7 mouse cellular contexts compared by ENCODE assay signal in genomic region chr1:167001174-167001843, GRCm38 (mm10). TPM values are rescaled to one million over a fixed set of nuclear protein-coding genes. Genes with fewer than 3 reads are reported as not detected.
DNase-seq lines count a peak whose midpoint lies in the region; ATAC-seq and TF ChIP-seq lines count a peak whose summit lies in the region.

Gene Fam78b, plus strand, starts transcription at chr1:167001417.

- DNase-seq in embryonic facial prominence, embryonic 10.5 days (ENCODE audit: low spot score): peak; percentile 62
- peak; percentile 15 for DNase-seq in heart, postnatal 25 days (ENCODE audit: low spot score)
- DNase-seq in left cerebral cortex, adult 2 months (ENCODE audit: extremely low spot score in 1 of 2, low spot score in 2 of 2): peak; percentile 59

- ATAC-seq in midbrain, embryonic 12.5 days (ENCODE audit: low FRiP score, low read depth): peak; percentile 73
- ATAC-seq in stomach, embryonic 14.5 days (ENCODE audit: insufficient number of reproducible peaks, insufficient read depth, low FRiP score, low read depth): peak; percentile 57; the same call in 1 of the 2 replicates

- H3K36me3 ChIP-seq in C2C12 (ENCODE audit: control insufficient read depth, insufficient read depth) (no peaks in the 10 kb centered on the region), ES-Bruce4 (ENCODE audit: control insufficient read depth, insufficient read depth, low read length, poor library complexity, severe bottlenecking) (no peaks in the 10 kb centered on the region)
- no peaks in the 10 kb centered on the region for H3K36me3 ChIP-seq in embryonic facial prominence, embryonic 10.5 days (replicated peaks)
- no peaks in the 10 kb centered on the region for H3K36me3 ChIP-seq in midbrain, embryonic 12.5 days
- no peaks in the 10 kb centered on the region for H3K36me3 ChIP-seq in stomach, embryonic 14.5 days (ENCODE audit: control insufficient read depth, insufficient read depth, low read length)

- peak within 1 kb of the TSS; percentile 96 for H3K9ac ChIP-seq in ES-Bruce4 (ENCODE audit: low read depth, poor library complexity, severe bottlenecking)
- H3K9ac ChIP-seq in midbrain, embryonic 12.5 days (replicated peaks): peak within 1 kb of the TSS; percentile 91
- H3K9ac ChIP-seq in stomach, embryonic 14.5 days (replicated peaks; ENCODE audit: low read depth, low read length): peak within 1 kb of the TSS; percentile 60

- intact Hi-C loops in heart, postnatal 25 days (cut with DNase I): loop anchor here (5.0 to 10.0 kb wide), 2 partner anchors 194 to 213 kb away; no protein-coding TSS in a partner anchor
- intact Hi-C loops in left cerebral cortex, adult 2 months (cut with DNase I): loop anchor here (5.0 to 10.0 kb wide), 5 partner anchors 61 to 211 kb away; no protein-coding TSS in a partner anchor

- no peaks in the 10 kb centered on the region for H3K4me1 ChIP-seq in ES-Bruce4 (ENCODE audit: control insufficient read depth, insufficient read depth, low read length)
- H3K4me1 ChIP-seq in embryonic facial prominence, embryonic 10.5 days: peaks cover 27% of the 10 kb centered on the region
- peaks cover 20% of the 10 kb centered on the region for H3K4me1 ChIP-seq in midbrain, embryonic 12.5 days
- H3K4me1 ChIP-seq in stomach, embryonic 14.5 days (ENCODE audit: control insufficient read depth, insufficient read depth, low read length): peaks cover 5% of the 10 kb centered on the region; the same call in 1 of the 2 replicates

- no peak for TF ChIP-seq CTCF in C2C12 (IDR thresholded peaks at IDR 0.05; ENCODE audit: control insufficient read depth, insufficient read depth, insufficient read length)
- no peak for TF ChIP-seq CTCF in ES-Bruce4 (IDR thresholded peaks at IDR 0.05; ENCODE audit: low read depth, low read length)
- no peak for TF ChIP-seq CTCF in left cerebral cortex, adult 2 months (IDR thresholded peaks at IDR 0.05)

- H3K9me3 ChIP-seq in ES-Bruce4 (replicated peaks; ENCODE audit: control insufficient read depth, insufficient read depth, low read length, poor library complexity, severe bottlenecking): no peaks in the 10 kb centered on the region
- H3K9me3 ChIP-seq in embryonic facial prominence, embryonic 10.5 days: no peaks in the 10 kb centered on the region
- no peaks in the 10 kb centered on the region for H3K9me3 ChIP-seq in midbrain, embryonic 12.5 days
- no peaks in the 10 kb centered on the region for H3K9me3 ChIP-seq in stomach, embryonic 14.5 days (ENCODE audit: control insufficient read depth, low read depth, low read length)

- no peak within 1 kb of the TSS for H3K27ac ChIP-seq in ES-Bruce4 (ENCODE audit: insufficient read depth, low read length)
- peak within 1 kb of the TSS; percentile 93 for H3K27ac ChIP-seq in embryonic facial prominence, embryonic 10.5 days (replicated peaks)
- peak within 1 kb of the TSS; percentile 90 for H3K27ac ChIP-seq in left cerebral cortex, adult 2 months
- H3K27ac ChIP-seq in midbrain, embryonic 12.5 days (replicated peaks): peak within 1 kb of the TSS; percentile 95
- peak within 1 kb of the TSS; percentile 58; the same call in 1 of the 2 replicates for H3K27ac ChIP-seq in stomach, embryonic 14.5 days (ENCODE audit: low read length)

- peaks cover 9% of the 10 kb centered on the region for H3K79me3 ChIP-seq in C2C12 (ENCODE audit: low read depth)

- H3ac ChIP-seq in C2C12 (ENCODE audit: control insufficient read depth, insufficient read length, low read depth): peak within 1 kb of the TSS; percentile 89

- peak within 1 kb of the TSS; percentile 52 for H3K4me3 ChIP-seq in C2C12 (ENCODE audit: insufficient read depth, poor library complexity, severe bottlenecking)
- H3K4me3 ChIP-seq in ES-Bruce4 (ENCODE audit: low read depth, low read length): peak within 1 kb of the TSS; percentile 86
- H3K4me3 ChIP-seq in embryonic facial prominence, embryonic 10.5 days: peak within 1 kb of the TSS; percentile 91
- H3K4me3 ChIP-seq in left cerebral cortex, adult 2 months: peak within 1 kb of the TSS; percentile 73
- H3K4me3 ChIP-seq in midbrain, embryonic 12.5 days: peak within 1 kb of the TSS; percentile 86
- H3K4me3 ChIP-seq in stomach, embryonic 14.5 days (ENCODE audit: low read depth, low read length): peak within 1 kb of the TSS; percentile 72

- H3K4me2 ChIP-seq in midbrain, embryonic 12.5 days (replicated peaks): peak within 1 kb of the TSS; percentile 87
- H3K4me2 ChIP-seq in stomach, embryonic 14.5 days (replicated peaks; ENCODE audit: low read depth, low read length): peak within 1 kb of the TSS; percentile 97

- no peak for TF ChIP-seq EP300 in ES-Bruce4 (IDR thresholded peaks at IDR 0.05; ENCODE audit: insufficient read depth, low read depth, low read length)

- TF ChIP-seq POLR2A in ES-Bruce4 (IDR thresholded peaks at IDR 0.05; ENCODE audit: insufficient read depth, low read length): no peak

- H3K27me3 ChIP-seq in C2C12 (ENCODE audit: control insufficient read depth, insufficient read depth, insufficient read length) (no peaks in the 10 kb centered on the region), ES-Bruce4 (ENCODE audit: control insufficient read depth, insufficient read depth, low read length, poor library complexity, severe bottlenecking) (peaks cover 10% of the 10 kb centered on the region)
- H3K27me3 ChIP-seq in embryonic facial prominence, embryonic 10.5 days (replicated peaks; ENCODE audit: low read depth, poor library complexity, severe bottlenecking): peaks cover 35% of the 10 kb centered on the region
- peaks cover 28% of the 10 kb centered on the region for H3K27me3 ChIP-seq in midbrain, embryonic 12.5 days
- H3K27me3 ChIP-seq in stomach, embryonic 14.5 days (ENCODE audit: control insufficient read depth, insufficient read depth, low read length): peaks cover 15% of the 10 kb centered on the region

- peaks cover 29% of the 10 kb centered on the region for H3K79me2 ChIP-seq in C2C12 (ENCODE audit: control insufficient read depth, insufficient read depth)

- WGBS in embryonic facial prominence, embryonic 10.5 days: under 1% methylated on average over 83 of the region's 85 CpGs
- under 1% methylated on average over 56 of the region's 85 CpGs for WGBS in midbrain, embryonic 12.5 days
- under 1% methylated on average over 56 of the region's 85 CpGs for WGBS in stomach, embryonic 14.5 days

TF ChIP-seq in C2C12, 6 proteins besides CTCF, POLR2A, EP300 and RAD21:
- no peak for TF ChIP-seq CEBPB (IDR thresholded peaks at IDR 0.05; ENCODE audit: low read depth)
- TF ChIP-seq MAX (IDR thresholded peaks at IDR 0.05): no peak
- no peak for TF ChIP-seq MYOG (IDR thresholded peaks at IDR 0.05; ENCODE audit: control insufficient read depth, extremely low read depth, insufficient read length)
- no peak for TF ChIP-seq FOSL1 (IDR thresholded peaks at IDR 0.05; ENCODE audit: insufficient read depth, low read length, poor library complexity, severe bottlenecking)
- TF ChIP-seq MYOD1 (IDR thresholded peaks at IDR 0.05; ENCODE audit: control insufficient read depth, insufficient read length, low read depth): no peak
- no peak for TF ChIP-seq USF1 (IDR thresholded peaks at IDR 0.05; ENCODE audit: low read depth)

RNA-seq across cellular contexts. Expression of gene Fam78b, which starts in this region (rescaled TPM):
- polyA plus RNA-seq in C2C12 (2012; fragmentation: generic; extraction: Trizol): 5.2 TPM
- polyA plus RNA-seq in ES-Bruce4 (2011; ENCODE audit: insufficient read depth, insufficient read length, low read depth, missing spikeins): 0.67 and 0.84 TPM in 2 replicates
- polyA plus RNA-seq in embryonic facial prominence, embryonic 10.5 days (2016; fragmentation: Nextera tagmentation; extraction: Ambion mirVana): 2.4 and 2.9 TPM in 2 replicates
- total RNA-seq in heart, postnatal 25 days (2021): 1 to 10 TPM; 2.8 to 4.1 TPM
- 10 to 100 TPM; 31.7 to 33.2 TPM for total RNA-seq in left cerebral cortex, adult 2 months (2021)
- polyA plus RNA-seq in midbrain, embryonic 12.5 days (2016; fragmentation: Nextera tagmentation; extraction: Ambion mirVana): 8.7 and 10.3 TPM in 2 replicates
- 1.8 and 1.9 TPM in 2 replicates for polyA plus RNA-seq in stomach, embryonic 14.5 days (2014; fragmentation: Nextera tagmentation; extraction: Ambion mirVana)

Comparison
In these comparisons a context has a peak if more than half of its experiments do, and no peak if none do; other contexts are left out.
1. RNA of gene Fam78b (total RNA-seq): 31.7 to 33.2 TPM in left cerebral cortex, adult 2 months; 2.8 to 4.1 TPM in heart, postnatal 25 days; every median in the first group is over 4 times any median in the second.
2. Peak in every context shown above with its lines, with median percentiles within 50 percentile points of each other: H3K4me3 ChIP-seq, H3K9ac ChIP-seq and DNase-seq.